Mouse (Mus musculus) gastrocnemius, adult 8-10 months (tissue): ENCODE data around the gene Gdpd5. TPM values are rescaled to one million over a fixed set of nuclear protein-coding genes. Genes with fewer than 3 reads are reported as not detected.
A peak's percentile ranks its signal among the peaks of the same experiment; 100 is the strongest.

Source experiments
- DNase-seq, 2 experiments: peaks; one replicate each; pipeline ENCODE4 v3.0.0; 2022; ENCODE audit warnings: low spot score in 2 of 2
- total RNA-seq, 4 experiments: library from RNA; stranded (reverse); gene quantifications; 2 replicates each; pipeline ENCODE4 v1.2.4; 2022

The Gdpd5 gene
- total RNA-seq, 4 experiments from 2014 or later, result 5.0 to 5.9 (median 5.1) TPM

DNA sequence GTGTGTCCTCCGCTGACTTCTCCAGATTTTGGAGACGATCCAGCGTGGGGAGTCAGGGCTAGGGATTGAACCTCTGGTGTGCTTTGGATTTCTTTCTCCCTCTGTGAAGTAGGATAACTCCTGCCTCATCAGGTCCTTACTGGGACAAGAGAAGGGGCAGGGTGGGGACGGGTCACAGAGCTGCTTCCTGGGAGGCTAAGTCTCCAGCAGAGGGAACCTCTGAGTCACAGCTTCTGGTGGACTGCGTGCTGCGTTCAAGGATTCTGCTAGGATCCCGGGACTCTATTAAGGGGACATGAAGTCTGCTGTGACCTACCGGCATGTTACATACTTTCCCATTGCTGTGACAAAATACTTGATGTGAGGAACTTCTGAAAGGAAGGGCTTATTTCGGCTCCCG, 57.7 kb downstream of the Gdpd5 start:
- DNase-seq, result no peak

DNA sequence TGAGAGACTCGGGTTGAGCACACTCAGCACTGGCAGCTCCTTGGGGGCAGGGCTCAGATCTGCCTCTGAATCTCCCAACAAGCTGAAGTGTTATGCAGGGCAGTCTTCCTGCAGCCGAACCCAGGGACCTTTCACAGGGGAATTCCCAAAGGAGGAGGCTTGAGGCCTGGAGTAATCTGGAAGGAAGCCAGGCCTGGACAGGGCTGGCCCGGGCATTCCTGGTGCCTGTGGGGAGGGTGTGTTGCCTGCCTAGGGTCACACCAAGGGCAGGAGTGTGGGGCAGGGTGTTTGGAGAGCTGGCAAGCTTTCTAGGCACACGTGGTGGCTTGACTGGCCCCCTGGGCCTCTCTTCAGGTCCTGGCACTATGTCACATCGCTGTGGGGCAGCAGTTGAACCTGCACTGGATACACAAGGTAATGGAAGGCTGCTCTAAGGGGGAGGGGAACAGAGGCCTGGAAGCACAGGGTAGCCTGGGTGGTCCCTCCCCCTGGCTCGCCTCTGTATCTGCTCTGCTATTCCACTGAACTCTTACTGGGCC, 60.4 kb downstream of the Gdpd5 start:
- no peak for DNase-seq

DNA sequence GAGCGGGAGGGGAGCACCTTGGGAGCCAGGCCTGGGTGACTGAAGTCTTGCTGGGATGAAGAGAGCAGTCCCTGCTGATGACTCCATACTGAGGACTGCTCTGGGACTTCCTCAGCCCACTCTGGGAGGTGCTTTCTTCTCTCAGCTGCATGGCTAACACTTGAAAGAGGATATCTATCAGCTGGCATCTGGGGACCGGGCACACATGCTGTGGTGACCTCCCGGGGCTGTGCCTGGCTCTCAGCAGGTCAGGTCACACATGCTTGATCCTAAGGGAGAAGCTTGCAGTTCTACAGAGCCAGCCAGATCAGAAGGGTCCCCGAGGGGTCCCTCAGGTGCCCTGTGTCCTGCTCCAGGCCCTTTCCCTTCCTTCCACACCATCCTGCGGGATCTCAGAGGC, 62.0 kb downstream of the Gdpd5 start:
- DNase-seq, result no peak

DNA sequence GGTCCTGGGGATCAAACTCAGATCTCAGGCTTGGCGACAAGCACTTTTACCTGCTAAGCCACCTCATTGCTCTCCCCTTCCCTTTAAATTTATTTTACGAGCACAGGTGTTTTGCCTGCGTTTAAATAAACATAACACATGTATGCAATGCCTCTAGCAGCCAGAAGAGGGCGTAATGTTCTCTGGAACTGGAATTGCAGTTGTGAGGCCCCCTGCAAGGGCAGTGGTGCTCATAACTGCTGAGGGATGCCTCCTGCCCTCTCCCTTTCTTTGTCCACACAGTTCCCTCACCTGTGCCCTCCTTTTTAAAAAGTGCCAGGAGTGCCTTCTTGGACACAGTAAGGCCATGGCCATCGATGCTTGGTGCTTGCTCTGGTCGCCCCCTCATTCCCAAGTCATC, 62.8 kb downstream of the Gdpd5 start:
- DNase-seq, result no peak

DNA sequence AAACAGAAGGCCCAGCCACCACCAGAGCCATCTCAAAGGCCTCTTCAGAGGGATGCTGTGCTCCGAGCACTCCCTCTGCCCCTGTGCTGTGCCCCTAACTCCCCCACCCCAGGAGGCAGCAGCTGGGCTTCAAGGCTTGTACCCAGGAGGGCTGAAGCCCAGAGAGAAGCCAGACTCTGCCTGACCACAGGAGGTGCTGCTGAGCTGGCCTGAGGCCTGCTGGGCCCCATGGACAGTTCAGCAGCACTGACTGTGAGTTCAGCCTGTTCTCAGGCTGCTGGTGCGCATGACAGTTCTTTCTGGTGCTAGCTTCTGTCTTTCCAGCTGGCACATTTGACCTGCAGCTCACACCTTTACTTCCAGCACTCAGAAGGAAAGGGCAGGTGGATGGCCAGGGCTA, 64.6 kb downstream of the Gdpd5 start:
- no peak for DNase-seq

DNA sequence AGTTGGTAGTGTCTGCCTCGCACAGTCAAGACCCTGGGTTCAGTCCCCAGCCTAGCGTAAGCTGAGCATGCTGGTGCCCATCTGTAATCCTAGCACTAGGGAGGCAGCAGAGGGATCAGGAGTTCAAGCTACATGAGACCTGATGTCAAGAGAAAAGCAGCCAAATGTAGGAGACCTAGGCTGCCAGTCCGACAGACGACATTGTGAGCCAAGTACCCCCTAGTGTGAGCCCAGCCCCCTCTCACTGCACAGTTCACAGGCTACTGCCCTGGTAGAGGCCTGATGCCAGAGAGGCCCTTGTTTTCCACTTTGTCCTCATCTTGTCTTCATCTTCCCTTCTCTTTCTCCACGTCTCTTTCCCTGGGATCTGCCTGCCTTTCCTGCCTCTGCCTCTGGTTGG, 66.1 kb downstream of the Gdpd5 start:
- no peak for DNase-seq

DNA sequence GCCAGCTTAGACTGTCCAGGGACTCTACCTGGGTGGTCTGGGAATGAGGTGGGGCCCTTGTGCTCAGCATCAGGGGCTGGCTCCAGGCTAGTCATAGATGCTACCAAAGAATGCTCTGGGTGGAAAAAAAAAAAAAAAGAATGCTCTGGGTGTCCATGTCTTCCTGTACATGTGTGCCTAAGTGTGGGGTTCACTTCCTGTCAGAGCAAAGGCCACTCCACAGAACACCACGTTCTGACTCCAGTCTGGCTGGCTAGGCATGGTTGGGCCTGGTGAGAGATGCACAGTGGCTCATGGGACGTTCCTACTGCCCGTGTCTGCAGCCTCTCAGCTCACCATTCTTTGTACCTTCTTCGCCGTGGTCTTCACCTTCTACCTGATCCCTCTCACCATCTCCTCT, 67.4 kb downstream of the Gdpd5 start:
- DNase-seq, result no peak

DNA sequence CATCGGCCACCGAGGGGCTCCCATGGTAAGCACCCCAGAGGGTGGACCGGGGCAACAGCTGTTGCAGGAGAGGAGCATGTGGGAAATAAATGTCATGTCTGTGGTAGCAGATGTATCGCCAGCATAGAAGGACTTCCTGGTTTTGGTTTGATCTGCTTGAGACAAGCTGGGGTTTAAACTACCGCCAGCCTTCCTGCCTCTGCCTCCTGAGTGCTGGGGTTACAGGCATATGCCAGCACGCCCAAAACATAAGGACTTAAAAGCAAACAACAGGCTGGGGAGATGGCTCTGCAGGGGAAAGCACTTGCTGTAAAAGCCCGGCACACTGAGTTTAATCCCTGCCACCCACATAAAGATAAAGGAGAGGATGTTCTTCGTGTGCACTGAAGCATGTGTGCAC, 67.8 kb downstream of the Gdpd5 start:
- DNase-seq, result no peak

DNA sequence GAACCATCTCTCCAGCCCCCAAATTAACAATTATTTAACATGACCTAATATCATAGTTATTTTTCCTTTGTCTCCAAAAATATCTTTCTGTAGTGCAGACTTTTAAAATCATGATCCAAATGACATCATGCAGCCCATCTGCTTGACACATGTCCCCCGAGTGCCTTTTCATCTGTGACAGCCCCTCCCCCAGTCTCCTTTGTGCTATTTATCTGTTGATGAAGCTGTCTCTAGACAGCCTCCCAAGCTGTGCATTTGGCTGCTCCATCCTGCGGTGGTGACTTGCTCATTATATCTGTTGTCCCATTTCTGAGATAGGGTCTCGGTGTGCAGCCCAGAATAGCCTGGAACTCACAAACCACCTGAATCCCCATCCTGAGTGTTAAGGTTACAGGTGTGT, 68.5 kb downstream of the Gdpd5 start:
- DNase-seq, result no peak

DNA sequence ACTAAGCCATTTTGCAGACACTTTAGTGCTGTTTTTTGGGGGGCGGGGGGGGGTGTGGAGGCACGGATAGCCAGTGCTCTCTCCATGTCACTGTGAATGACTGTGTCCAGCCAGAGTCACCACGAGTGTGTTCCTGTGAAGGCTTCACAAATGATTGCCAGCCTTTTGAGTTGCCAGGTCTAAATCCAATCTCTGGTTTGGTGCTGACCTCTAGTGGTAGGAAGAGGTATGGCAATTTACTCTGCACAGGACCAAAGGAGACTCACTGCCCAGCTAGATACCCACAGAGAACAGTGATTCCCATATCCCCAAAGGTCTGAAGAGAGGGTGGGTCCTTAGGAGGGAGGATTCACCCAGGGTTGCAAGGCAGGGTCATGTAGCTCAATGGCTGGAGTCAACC, 69.5 kb downstream of the Gdpd5 start:
- DNase-seq, result peak; percentile 40 to 53

DNA sequence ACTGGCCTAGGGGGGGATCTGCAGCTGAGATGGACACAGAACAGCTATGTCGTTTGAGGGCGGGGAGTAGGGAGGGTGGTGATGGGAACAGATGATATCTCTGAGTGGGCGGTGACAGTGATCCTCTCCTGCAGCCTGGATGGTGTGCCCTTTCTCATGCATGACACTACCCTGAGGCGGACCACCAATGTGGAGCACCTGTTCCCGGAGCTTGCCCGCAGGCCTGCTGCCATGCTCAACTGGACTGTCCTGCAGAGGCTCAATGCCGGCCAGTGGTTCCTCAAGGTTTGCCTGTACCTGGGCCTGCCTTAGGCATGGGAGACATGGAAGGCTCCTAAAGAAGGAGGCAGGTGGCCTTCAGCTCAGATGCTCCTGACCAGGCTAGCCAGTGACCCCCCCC, 71.6 kb downstream of the Gdpd5 start:
- no peak for DNase-seq

DNA sequence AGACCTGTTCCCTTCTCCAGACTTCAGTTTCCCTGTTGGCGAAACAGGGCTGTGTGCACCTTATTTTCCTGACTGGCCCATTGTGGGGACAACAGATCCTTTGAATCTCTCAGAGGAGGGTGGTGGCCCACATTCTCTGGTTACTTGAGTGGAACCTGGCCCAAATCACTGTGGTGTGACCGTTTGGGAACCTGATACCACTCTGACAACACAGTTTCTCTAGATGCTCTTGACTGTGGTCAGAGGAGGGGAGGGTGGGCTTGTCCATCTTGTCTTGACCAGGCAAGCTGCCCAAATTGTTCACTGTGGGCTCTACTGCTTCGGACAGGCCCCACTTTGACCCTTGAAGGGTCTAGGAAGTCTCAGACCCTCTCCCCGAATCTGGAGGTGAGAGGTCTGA, 72.8 kb downstream of the Gdpd5 start:
- no peak for DNase-seq

DNA sequence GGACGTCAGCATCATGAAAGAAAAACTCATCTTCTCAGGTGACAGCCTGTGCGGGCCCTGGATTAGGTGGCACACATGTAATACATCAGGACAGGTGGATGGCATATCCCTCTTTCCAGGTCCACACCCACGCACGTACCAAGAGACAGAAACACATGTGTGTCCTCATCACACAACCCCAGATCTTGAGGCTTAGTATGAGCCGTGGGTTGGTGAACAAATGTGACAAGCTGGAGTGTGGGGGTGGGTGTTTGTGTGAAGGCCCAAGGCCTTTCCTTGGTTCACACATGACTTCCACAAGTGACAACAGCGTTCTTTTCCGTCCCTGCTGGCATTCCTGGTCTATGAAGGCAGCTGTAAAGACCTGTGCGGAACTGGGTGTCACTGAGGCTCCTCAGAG, 77.6 kb downstream of the Gdpd5 start:
- no peak for DNase-seq

DNA sequence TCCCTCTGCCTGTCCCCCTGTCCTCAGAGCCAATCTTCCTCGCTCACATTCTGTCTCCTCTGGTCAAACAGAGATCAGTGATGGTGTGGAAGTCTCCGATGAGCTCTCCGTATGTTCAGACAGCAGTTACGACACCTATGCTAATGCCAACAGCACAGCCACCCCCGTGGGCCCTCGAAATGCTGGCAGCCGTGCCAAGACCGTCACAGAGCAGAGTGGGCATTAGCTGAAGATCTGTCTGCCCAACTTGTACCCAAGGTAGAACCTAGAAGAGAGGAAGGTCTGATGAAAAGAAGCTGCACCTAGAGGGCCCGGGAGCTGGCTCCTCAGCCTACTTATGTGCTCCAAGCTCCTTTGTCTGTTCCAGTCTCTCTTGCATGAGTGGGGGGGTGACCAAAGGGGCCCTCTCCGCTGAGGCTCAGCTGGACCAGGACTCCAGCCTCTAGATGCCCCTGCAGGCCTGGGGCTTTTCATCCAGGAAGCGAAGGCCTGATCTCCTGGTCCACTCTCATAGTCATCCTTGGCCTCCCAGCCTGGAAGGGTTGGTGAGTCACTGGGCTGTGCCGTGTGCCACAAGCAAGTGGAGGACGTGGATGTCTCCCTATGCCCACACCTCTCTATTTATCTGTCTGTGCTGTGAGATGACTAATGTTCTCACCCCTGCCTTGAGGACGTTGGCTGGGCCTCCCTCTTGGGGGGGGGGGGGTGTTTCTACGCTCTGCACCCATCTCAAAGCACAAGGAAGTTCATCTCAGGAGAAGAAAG, 78.9 kb downstream of the Gdpd5 start:
- no peak for DNase-seq

DNA sequence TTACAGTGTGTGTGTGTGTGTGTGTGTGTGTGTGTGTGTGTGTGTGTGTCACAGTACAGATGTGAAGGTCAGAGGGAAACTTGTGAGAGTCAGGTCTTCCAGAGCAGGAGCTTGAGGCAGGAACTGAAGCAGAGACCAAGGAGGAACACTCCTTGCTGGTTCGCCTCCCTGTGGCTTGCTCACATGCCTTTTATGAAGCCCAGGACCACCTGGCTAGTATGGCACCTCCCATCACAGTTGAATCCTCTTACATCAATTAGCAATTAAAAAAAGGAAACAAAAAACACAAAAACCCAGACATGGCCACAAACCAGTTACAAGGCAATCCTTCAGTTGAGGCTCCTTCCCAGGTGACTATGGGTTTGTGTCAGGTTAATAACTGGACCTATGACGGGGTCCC, 81.9 kb downstream of the Gdpd5 start:
- no peak for DNase-seq

DNA sequence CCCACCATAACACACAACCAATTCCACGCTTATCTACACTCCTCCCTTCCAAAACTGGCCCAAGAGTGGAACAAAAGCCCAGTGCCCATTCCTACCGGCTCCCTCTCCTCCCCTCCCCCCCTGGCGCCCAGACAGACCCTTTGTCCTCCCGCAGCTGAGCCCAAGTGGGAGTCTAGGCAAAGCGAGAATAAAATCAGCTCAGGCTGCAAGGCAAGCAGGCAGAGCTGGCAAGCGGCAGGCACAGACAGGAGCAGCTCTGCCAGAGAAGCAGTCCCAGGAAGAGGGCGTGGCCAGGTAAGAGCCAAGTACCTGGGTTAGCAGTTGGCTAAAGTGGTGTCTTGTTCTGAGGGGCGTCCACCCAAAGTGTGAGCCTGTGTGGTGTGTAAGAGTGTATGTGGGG, 84.6 kb downstream of the Gdpd5 start, which contains the start of gene Klhl35:
Gene Klhl35, plus strand, starts transcription at position 194 of the 400 bp plus-strand sequence.
- no peak for DNase-seq

DNA sequence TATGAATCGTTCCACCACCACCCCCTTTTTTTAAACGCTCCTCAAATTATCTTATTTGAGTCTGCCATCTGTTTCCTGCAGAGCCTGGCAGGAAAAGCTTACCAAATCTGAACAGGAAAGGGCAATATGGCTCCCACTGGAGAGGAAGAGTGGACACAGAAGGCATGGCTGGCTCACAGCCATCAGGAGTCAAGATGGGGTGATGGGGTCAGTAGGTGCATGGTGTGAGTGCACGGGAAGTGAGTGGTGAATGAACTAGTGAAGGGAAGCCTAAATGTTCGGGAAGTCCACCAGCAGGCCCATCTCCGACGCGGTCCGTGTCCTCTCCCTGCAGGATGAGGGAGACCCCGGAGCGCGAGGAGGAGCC, 86.7 kb downstream of the Gdpd5 start:
- DNase-seq, result no peak

DNA sequence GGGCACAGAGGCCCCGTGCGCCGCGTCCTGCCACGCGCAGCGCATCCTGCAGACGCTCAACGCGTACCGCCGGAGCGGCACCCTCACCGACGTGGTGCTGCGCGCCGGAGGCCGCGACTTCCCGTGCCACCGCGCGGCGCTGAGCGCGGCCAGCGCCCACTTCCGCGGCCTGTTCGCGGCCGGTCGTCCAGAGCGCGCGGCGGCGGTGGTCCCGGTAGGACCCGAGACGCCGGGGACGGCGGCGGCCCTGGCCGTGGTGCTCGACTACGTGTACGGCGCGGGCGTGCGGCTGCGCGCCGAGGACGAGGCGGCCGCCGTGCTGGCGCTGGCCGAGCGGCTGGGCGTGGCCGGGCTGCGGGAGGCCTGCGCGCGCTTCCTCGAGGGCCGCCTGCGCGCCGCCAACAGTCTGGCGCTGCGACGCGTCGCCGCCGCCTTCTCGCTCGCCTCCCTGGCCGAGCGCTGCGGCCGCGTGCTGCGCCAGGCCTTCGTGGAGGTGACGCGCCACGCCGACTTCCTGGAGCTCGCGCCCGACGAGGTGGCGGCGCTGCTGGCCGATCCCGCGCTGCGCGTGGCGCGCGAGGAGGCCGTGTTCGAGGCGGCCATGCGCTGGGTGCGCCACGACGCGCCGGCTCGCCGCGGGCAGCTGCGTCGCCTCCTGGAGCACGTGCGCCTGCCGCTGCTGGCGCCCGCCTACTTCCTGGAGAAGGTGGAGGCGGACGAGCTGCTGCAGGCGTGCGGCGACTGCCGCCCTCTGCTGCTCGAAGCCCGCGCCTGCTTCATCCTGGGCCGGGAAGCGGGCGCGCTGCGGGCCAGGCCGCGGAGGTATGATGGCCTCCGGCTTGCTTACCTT, 87.3 kb downstream of the Gdpd5 start:
- peak in 1 of 2 experiments; percentile 28 for DNase-seq

DNA sequence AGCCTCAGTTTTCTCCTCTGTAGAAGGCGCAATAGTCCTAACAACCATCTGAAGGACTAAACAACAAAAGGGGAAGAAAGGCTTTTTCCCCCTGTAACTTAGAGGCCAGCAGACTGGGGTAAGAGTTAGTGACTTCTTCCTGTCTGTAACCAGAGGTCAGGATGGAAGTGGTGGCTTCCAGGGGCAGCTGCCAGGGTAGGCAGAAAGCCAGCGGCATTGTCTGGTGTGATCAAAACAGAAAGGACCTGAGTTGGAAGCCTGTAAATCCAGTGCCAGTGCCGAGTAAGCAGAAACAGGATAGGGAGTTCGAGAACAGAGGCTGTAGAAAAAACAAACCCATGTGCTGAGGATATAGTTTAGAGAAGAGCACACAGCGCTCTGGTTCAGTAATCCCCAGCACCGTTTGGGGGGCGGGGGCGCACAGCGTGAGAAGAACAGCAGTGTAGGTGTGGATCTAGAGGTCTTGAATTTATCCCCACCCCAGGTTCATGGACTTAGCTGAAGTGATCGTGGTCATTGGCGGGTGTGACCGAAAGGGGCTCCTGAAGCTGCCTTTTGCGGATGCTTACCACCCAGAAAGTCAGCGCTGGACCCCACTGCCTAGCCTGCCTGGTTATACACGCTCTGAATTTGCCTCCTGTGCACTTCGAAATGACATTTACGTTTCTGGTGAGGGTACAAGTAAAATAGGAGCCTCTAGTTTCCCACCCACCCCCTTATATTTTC, 88.6 kb downstream of the Gdpd5 start:
- no peak for DNase-seq

DNA sequence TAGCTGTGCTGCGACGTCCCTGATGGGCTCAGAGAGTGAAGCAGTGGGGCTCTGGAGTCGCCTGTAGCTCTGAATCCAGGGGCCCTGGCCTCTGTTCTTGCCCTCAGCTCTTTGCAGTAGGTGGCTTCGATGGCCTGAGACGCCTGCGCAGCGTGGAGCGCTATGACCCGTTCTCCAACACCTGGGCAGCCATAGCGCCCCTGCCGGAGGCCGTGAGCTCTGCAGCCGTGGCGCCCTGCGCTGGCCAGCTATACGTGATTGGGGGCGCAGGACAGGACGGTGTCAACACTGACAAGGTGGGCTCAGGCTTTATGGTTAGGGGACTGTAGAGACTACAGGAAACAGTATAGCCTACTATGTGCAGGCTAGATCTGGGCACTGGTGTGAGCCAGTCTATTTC, 90.4 kb downstream of the Gdpd5 start:
- no peak for DNase-seq

DNA sequence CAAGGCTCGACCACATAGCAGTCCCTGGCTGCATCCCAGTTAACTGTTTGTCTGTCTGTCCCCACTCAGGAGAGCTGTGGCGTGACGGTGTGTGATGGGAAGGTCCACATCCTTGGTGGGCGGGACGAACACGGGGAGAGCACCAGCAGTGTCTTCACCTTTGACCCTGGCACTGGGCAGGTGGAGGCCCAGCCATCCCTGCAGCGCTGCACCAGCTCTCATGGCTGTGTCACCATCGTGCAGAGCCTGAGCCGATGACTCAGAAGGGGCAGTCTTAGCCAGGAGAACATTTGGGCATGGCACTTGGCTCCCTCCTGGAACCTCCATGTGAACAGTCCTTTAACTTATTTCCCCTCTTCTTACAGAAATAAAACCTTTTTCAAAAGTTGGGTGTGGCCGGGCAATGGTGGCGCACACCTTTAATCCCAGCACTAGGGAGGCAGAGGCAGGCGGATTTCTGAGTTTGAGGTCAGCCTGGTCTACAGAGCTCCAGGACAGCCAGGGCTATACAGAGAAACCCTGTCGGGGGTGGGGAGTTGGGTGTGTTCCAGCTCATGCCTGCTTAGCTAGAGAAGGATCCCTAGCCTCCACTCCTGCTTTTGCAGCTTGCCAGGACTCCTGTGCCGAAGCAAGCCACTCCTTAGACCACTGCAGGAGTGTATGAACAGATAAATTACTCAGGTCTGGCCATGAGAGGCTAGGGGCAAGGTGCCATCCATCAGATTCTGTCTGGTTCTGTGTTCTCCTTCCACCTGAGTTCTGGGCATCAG, 92.6 kb downstream of the Gdpd5 start:
- no peak for DNase-seq
